15 mouse cellular contexts compared by ENCODE assay signal in genomic region chr14:76632763-76633162, GRCm38 (mm10).
"Had no signal": no experiment of that assay in that cellular context is flagged by ENCODE, and none has a peak within 500 bp of the region (broad histone marks: within the 10 kb centered on the region; RNA-seq: fewer than 3 reads in every experiment).

No protein-coding gene starts in this region.

- H3K9ac ChIP-seq: limb, embryonic 15.5 days; liver, embryonic 13.5 days; liver, postnatal 0 days; lung, embryonic 15.5 days; midbrain, embryonic 13.5 days; neural tube, embryonic 15.5 days; stomach, embryonic 15.5 days had no signal

- H3K9me3 ChIP-seq: limb, embryonic 15.5 days; liver, embryonic 13.5 days; lung, embryonic 15.5 days; midbrain, embryonic 13.5 days; neural tube, embryonic 15.5 days; stomach, embryonic 15.5 days had no signal

- H3K27ac ChIP-seq: limb, embryonic 15.5 days; liver, embryonic 13.5 days; lung, embryonic 15.5 days; macrophage; midbrain, embryonic 13.5 days; neural tube, embryonic 15.5 days; stomach, embryonic 15.5 days had no signal

- DNase-seq: kidney, adult 2 months; kidney, postnatal 10 days; liver, embryonic 13.5 days; liver, postnatal 0 days; lung, postnatal 14 days; thymus, adult 2 months; thymus, postnatal 25 days had no signal

- H3K4me3 ChIP-seq: limb, embryonic 15.5 days; liver, embryonic 13.5 days; lung, embryonic 15.5 days; midbrain, embryonic 13.5 days; myocyte; neural tube, embryonic 15.5 days; stomach, embryonic 15.5 days had no signal

- ATAC-seq: intestine, embryonic 16.5 days; liver, postnatal 0 days; midbrain, embryonic 13.5 days had no signal

- H3K4me1 ChIP-seq: liver, embryonic 13.5 days; midbrain, embryonic 13.5 days had no signal

- H3K4me2 ChIP-seq: limb, embryonic 15.5 days; liver, embryonic 13.5 days; lung, embryonic 15.5 days; midbrain, embryonic 13.5 days; neural tube, embryonic 15.5 days; stomach, embryonic 15.5 days had no signal

- H3K36me3 ChIP-seq: limb, embryonic 15.5 days; liver, embryonic 13.5 days; lung, embryonic 15.5 days; midbrain, embryonic 13.5 days; neural tube, embryonic 15.5 days; stomach, embryonic 15.5 days had no signal

- H3K27me3 ChIP-seq: limb, embryonic 15.5 days; lung, embryonic 15.5 days; midbrain, embryonic 13.5 days; neural tube, embryonic 15.5 days; stomach, embryonic 15.5 days had no signal
